Comparison of ENCODE assay signal across 7 mouse cellular contexts in the genomic region with DNA sequence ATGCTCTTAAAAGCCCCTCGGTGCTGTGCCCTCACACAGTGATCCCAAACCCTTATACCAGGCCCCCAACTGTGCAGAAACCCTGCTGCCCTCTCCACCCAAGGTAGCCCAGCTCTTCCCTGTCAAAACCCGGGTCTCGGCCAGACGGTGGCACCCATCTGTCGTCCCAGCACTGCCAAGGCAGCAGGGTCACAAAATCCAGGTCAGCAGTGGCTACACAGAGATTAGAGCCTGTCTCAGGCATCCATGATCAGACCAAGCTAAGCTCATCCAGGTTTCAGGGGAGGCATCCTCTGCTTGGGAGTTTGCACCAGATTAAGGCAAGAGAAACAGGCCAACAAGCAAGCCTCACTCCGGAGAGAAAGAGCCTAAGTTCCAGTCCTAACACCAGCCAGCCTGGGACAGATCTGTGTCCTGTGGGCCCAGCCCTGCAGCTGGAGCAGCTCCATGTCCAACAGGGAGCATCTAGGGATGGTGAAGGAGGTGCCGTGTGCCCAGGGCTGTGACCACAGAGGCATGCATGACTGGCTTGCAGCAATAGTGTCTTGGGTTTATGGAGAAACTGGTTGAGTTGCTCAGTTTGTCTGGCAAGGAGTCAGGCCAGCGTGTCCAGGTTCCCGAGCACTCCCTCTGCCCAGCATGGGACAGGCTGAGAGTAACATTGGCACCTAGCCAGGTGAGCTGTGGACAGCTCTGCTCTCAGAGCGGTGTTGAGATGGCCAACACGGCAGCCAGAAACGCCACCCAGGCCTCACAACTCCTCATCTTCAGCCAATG. TPM values are rescaled to one million over a fixed set of nuclear protein-coding genes. Genes with fewer than 3 reads are reported as not detected.
A peak's percentile ranks its signal among the peaks of the same experiment; 100 is the strongest.
DNase-seq lines count a peak whose midpoint lies in the region; ATAC-seq and TF ChIP-seq lines count a peak whose summit lies in the region.

No protein-coding gene starts in this region.

- peak overlapping the region; percentile 3 for H3K27ac ChIP-seq in cerebellum, adult 2 months (ENCODE audit: insufficient read depth, low read length)
- H3K27ac ChIP-seq in kidney, embryonic 16.5 days (ENCODE audit: low read length) = 0 out of 2 replicates have a peak overlapping the region, but pooled peaks have one; percentile 11
- no peak overlapping the region for H3K27ac ChIP-seq in liver, postnatal 0 days (ENCODE audit: low read depth)

- peaks cover 12% of the 10 kb centered on the region; the same call in 1 of the 2 replicates for H3K36me3 ChIP-seq in kidney, embryonic 16.5 days (ENCODE audit: insufficient read depth, low read length)
- H3K36me3 ChIP-seq in liver, postnatal 0 days (replicated peaks; ENCODE audit: insufficient read depth, low read length) = peaks cover 28% of the 10 kb centered on the region

- peak; percentile 85 for DNase-seq in left cerebral cortex, postnatal 4 days
- no peak for DNase-seq in left cerebral cortex, postnatal 14 days (ENCODE audit: low spot score in 2 of 2)
- peak; percentile 57 for DNase-seq in adipocyte (ENCODE audit: low spot score)
- peak; percentile 82 to 88 for DNase-seq in cerebellum, adult 2 months
- no peak for DNase-seq in c-Kit-positive CD71-positive TER-119-positive erythroid progenitor cells, embryonic 14.5 days (ENCODE audit: low spot score)
- no peak for DNase-seq in liver, postnatal 0 days

- no peak for TF ChIP-seq CTCF in cerebellum, adult 2 months (IDR thresholded peaks at IDR 0.05; ENCODE audit: borderline replicate concordance, insufficient read depth, low read depth, low read length)
- TF ChIP-seq CTCF in liver, postnatal 0 days (IDR thresholded peaks at IDR 0.05; ENCODE audit: low read depth) = no peak

- TF ChIP-seq POLR2A in cerebellum, adult 2 months (IDR thresholded peaks at IDR 0.05; ENCODE audit: borderline replicate concordance, insufficient read depth, low read length) = no peak

- no peak overlapping the region for H3K4me2 ChIP-seq in kidney, embryonic 16.5 days (replicated peaks; ENCODE audit: low read depth, low read length)
- no peak overlapping the region for H3K4me2 ChIP-seq in liver, postnatal 0 days (ENCODE audit: low read depth, low read length)

- no peaks in the 10 kb centered on the region for H3K9me3 ChIP-seq in kidney, embryonic 16.5 days (ENCODE audit: low read length)
- H3K9me3 ChIP-seq in liver, postnatal 0 days (ENCODE audit: low read length) = no peaks in the 10 kb centered on the region

- 7% methylated on average over 12 of the region's 12 CpGs for WGBS in cerebellum, adult 2 months
- WGBS in kidney, embryonic 16.5 days = 64% methylated on average over 12 of the region's 12 CpGs
- 73% methylated on average over 12 of the region's 12 CpGs for WGBS in liver, postnatal 0 days (ENCODE audit: insufficient replicate concordance)

- no peak for TF ChIP-seq EP300 in liver, postnatal 0 days (IDR thresholded peaks at IDR 0.05; ENCODE audit: low read depth)

- peaks cover 60% of the 10 kb centered on the region for H3K4me1 ChIP-seq in cerebellum, adult 2 months (ENCODE audit: control insufficient read depth, insufficient read depth, low read length)
- 0 out of 2 replicates have a peak, but pooled peaks cover 9% of the 10 kb centered on the region for H3K4me1 ChIP-seq in kidney, embryonic 16.5 days (ENCODE audit: insufficient read depth, low read length)
- no peaks in the 10 kb centered on the region for H3K4me1 ChIP-seq in liver, postnatal 0 days (ENCODE audit: insufficient read depth)

- peak; percentile 63 for ATAC-seq in kidney, embryonic 16.5 days (ENCODE audit: low FRiP score, low TSS enrichment)
- no peak for ATAC-seq in liver, postnatal 0 days

- no peaks in the 10 kb centered on the region for H3K27me3 ChIP-seq in cerebellum, adult 2 months (ENCODE audit: control insufficient read depth, insufficient read depth, low read length)
- H3K27me3 ChIP-seq in kidney, embryonic 16.5 days (ENCODE audit: insufficient read depth, low read length) = no peaks in the 10 kb centered on the region
- no peaks in the 10 kb centered on the region for H3K27me3 ChIP-seq in liver, postnatal 0 days (ENCODE audit: insufficient read depth, low read length)

- H3K9ac ChIP-seq in kidney, embryonic 16.5 days (replicated peaks; ENCODE audit: low read length) = no peak overlapping the region
- H3K9ac ChIP-seq in liver, postnatal 0 days (replicated peaks) = no peak overlapping the region

- intact Hi-C loops in left cerebral cortex, postnatal 4 days (cut with DNase I) = no loop called here
- intact Hi-C loops in left cerebral cortex, postnatal 14 days (cut with DNase I) = no loop called here

- H3K4me3 ChIP-seq in cerebellum, adult 2 months (replicated peaks; ENCODE audit: insufficient read depth, low read depth, low read length) = no peak overlapping the region
- H3K4me3 ChIP-seq in kidney, embryonic 16.5 days (ENCODE audit: low read length) = no peak overlapping the region
- H3K4me3 ChIP-seq in liver, postnatal 0 days (ENCODE audit: low read depth, low read length) = no peak overlapping the region

RNA-seq across cellular contexts. Expression of a gene that starts 24.7 kb away (rescaled TPM):
- 10 to 100 TPM; 42.0 to 43.2 TPM for total RNA-seq in left cerebral cortex, postnatal 4 days (2021)
- 10 to 100 TPM; 35.5 to 39.7 TPM for total RNA-seq in left cerebral cortex, postnatal 14 days (2021)
- polyA plus RNA-seq in cerebellum, adult 2 months (2012; rRNA removed) = 89.3 and 95.5 TPM in 2 replicates
- polyA plus RNA-seq in kidney, embryonic 16.5 days (2015; fragmentation: Nextera tagmentation; extraction: Ambion mirVana) = 28.3 and 31.9 TPM in 2 replicates
- polyA plus RNA-seq in liver, postnatal 0 days (2015; fragmentation: Nextera tagmentation; extraction: Ambion mirVana) = 8.2 and 8.7 TPM in 2 replicates

RNA-seq across cellular contexts. Expression of a gene that starts 28.0 kb away (rescaled TPM):
- total RNA-seq in left cerebral cortex, postnatal 4 days (2021) = not detected
- total RNA-seq in left cerebral cortex, postnatal 14 days (2021) = under 1 TPM in 1 of 2 experiments, not detected in 1; 0.19 TPM
- polyA plus RNA-seq in cerebellum, adult 2 months (2012; rRNA removed) = not detected in 2 replicates
- not detected in 2 replicates for polyA plus RNA-seq in kidney, embryonic 16.5 days (2015; fragmentation: Nextera tagmentation; extraction: Ambion mirVana)
- polyA plus RNA-seq in liver, postnatal 0 days (2015; fragmentation: Nextera tagmentation; extraction: Ambion mirVana) = 0.18 and 0.28 TPM in 2 replicates

RNA-seq across cellular contexts. Expression of a gene that starts 38.1 kb away (rescaled TPM):
- total RNA-seq in left cerebral cortex, postnatal 4 days (2021) = 1 to 10 TPM; 1.0 to 1.2 TPM
- total RNA-seq in left cerebral cortex, postnatal 14 days (2021) = 1 to 10 TPM in 1 of 2 experiments, under 1 TPM in 1; 0.30 to 1.3 TPM
- polyA plus RNA-seq in cerebellum, adult 2 months (2012; rRNA removed) = 0.79 and 0.97 TPM in 2 replicates
- 16.3 and 18.5 TPM in 2 replicates for polyA plus RNA-seq in kidney, embryonic 16.5 days (2015; fragmentation: Nextera tagmentation; extraction: Ambion mirVana)
- 9.3 and 10.8 TPM in 2 replicates for polyA plus RNA-seq in liver, postnatal 0 days (2015; fragmentation: Nextera tagmentation; extraction: Ambion mirVana)

RNA-seq across cellular contexts. Expression of a gene that starts 54.1 kb away (rescaled TPM):
- under 1 TPM; 0.34 to 0.48 TPM for total RNA-seq in left cerebral cortex, postnatal 4 days (2021)
- total RNA-seq in left cerebral cortex, postnatal 14 days (2021) = under 1 TPM; 0.32 to 0.40 TPM
- 0.49 and 0.59 TPM in 2 replicates for polyA plus RNA-seq in cerebellum, adult 2 months (2012; rRNA removed)
- 4.4 and 4.9 TPM in 2 replicates for polyA plus RNA-seq in kidney, embryonic 16.5 days (2015; fragmentation: Nextera tagmentation; extraction: Ambion mirVana)
- 41.0 and 41.9 TPM in 2 replicates for polyA plus RNA-seq in liver, postnatal 0 days (2015; fragmentation: Nextera tagmentation; extraction: Ambion mirVana)

RNA-seq across cellular contexts. Expression of a gene that starts 57.7 kb away (rescaled TPM):
- 100 to 1,000 TPM; 332 to 353 TPM for total RNA-seq in left cerebral cortex, postnatal 4 days (2021)
- total RNA-seq in left cerebral cortex, postnatal 14 days (2021) = 100 to 1,000 TPM; 282 to 289 TPM
- polyA plus RNA-seq in cerebellum, adult 2 months (2012; rRNA removed) = 285 and 312 TPM in 2 replicates
- 4.3 and 6.6 TPM in 2 replicates for polyA plus RNA-seq in kidney, embryonic 16.5 days (2015; fragmentation: Nextera tagmentation; extraction: Ambion mirVana)
- polyA plus RNA-seq in liver, postnatal 0 days (2015; fragmentation: Nextera tagmentation; extraction: Ambion mirVana) = 0.17 and 0.46 TPM in 2 replicates

Comparison
In these comparisons a context has a peak if more than half of its experiments do, and no peak if none do; other contexts are left out.
1. DNase-seq: peak in left cerebral cortex, postnatal 4 days (single experiment), adipocyte (single experiment) and cerebellum, adult 2 months (2 of 2); none in left cerebral cortex, postnatal 14 days (0 of 2), c-Kit-positive CD71-positive TER-119-positive erythroid progenitor cells, embryonic 14.5 days (single experiment) and liver, postnatal 0 days (single experiment).